Mouse (Mus musculus) ES-Bruce4 (cell line): ENCODE data around the gene Heg1.

Experiments used
- CTCF ChIP-seq: IDR thresholded peaks from one replicate; pipeline ENCODE4 v1.8.1; 2011; ENCODE audit warnings: low read depth, low read length
- EP300 ChIP-seq: IDR thresholded peaks from 2 replicates; pipeline ENCODE4 v1.6.1; 2011; ENCODE audit warnings: low read depth, low read length; ENCODE audit not compliant: insufficient read depth

- TF ChIP-seq CTCF (no peak), EP300 (no peak)
These were observed 109.9 kb downstream of the Heg1 start, which contains the start of gene Muc13 for GRCm38 (mm10) chr16:33793846-33794791.
